Comparison of ENCODE assay signal across 9 mouse cellular contexts in the genomic region with DNA sequence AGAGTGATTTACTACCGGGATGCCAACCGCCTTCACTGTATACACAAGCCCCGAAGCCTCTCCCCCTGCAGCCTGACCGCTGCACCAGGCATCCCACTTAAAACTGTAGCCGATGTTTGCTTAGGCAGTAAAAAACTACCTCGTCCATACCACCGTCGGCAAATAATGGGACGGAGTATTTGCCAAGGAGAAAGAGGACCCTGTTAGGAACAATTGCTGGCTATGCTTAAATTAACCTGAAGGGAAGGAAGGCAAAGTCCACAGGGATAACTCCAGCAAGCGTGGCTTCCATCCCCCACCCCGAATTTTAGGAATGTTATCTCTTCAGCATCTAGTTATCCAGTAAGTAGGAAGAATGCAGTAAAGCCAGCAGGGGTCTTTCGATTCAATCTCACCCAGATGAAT. TPM values are rescaled to one million over a fixed set of nuclear protein-coding genes. Genes with fewer than 3 reads are reported as not detected.
DNase-seq lines count a peak whose midpoint lies in the region; ATAC-seq lines count a peak whose summit lies in the region.
"Had no signal": no experiment of that assay in that cellular context is flagged by ENCODE, and none has a peak within 500 bp of the region (broad histone marks: within the 10 kb centered on the region; RNA-seq: fewer than 3 reads in every experiment).

No protein-coding gene starts in this region.

- ATAC-seq in hindbrain, embryonic 13.5 days (ENCODE audit: low FRiP score), result no peak
- no peak for ATAC-seq in midbrain, embryonic 15.5 days (replicated peaks)
- no peak for ATAC-seq in erythroblast, adult 5-6 weeks (replicated peaks; ENCODE audit: low FRiP score, poor library complexity, severe bottlenecking)

- intact Hi-C loops in heart, postnatal 25 days (cut with DNase I), result loop anchor here (10.0 kb wide), 1 partner anchor 112 kb away; no protein-coding TSS in a partner anchor

- WGBS in heart, embryonic 10.5 days, result 6% methylated on average over 12 of the region's 12 CpGs
- 1% methylated on average over 12 of the region's 12 CpGs for WGBS in hindbrain, embryonic 13.5 days
- whole genome bisulfite sequencing in midbrain, embryonic 15.5 days, result 2% methylated on average over 12 of the region's 12 CpGs

- no peaks in the 10 kb centered on the region for H3K36me3 ChIP-seq in heart, embryonic 10.5 days
- H3K36me3 ChIP-seq in hindbrain, embryonic 13.5 days, result no peaks in the 10 kb centered on the region
- no peaks in the 10 kb centered on the region for H3K36me3 ChIP-seq in midbrain, embryonic 15.5 days (replicated peaks)

- no peaks in the 10 kb centered on the region for H3K9me3 ChIP-seq in heart, embryonic 10.5 days
- H3K9me3 ChIP-seq in hindbrain, embryonic 13.5 days, result no peaks in the 10 kb centered on the region
- no peaks in the 10 kb centered on the region for H3K9me3 ChIP-seq in midbrain, embryonic 15.5 days

- peak overlapping the region; percentile 35 for H3K4me3 ChIP-seq in heart, embryonic 10.5 days
- H3K4me3 ChIP-seq in hindbrain, embryonic 13.5 days, result peak overlapping the region; percentile 19
- peak overlapping the region; percentile 22 for H3K4me3 ChIP-seq in midbrain, embryonic 15.5 days

- no peak for DNase-seq in heart, embryonic 10.5 days (ENCODE audit: low spot score)
- DNase-seq in heart, postnatal 25 days (ENCODE audit: low spot score), result no peak
- peak; percentile 66 for DNase-seq in embryo, embryonic 10 days (ENCODE audit: low spot score)
- no peak for DNase-seq in c-Kit-positive CD71-positive TER-119-positive erythroid progenitor cells, embryonic 14.5 days (ENCODE audit: low spot score)
- no peak for DNase-seq in spleen, adult 18-20 months

- no peaks in the 10 kb centered on the region; the same call in 1 of the 2 replicates for H3K27me3 ChIP-seq in heart, embryonic 10.5 days (ENCODE audit: insufficient read depth, poor library complexity, severe bottlenecking)
- peaks cover 42% of the 10 kb centered on the region for H3K27me3 ChIP-seq in hindbrain, embryonic 13.5 days
- 0 out of 2 replicates have a peak, but pooled peaks cover 9% of the 10 kb centered on the region for H3K27me3 ChIP-seq in midbrain, embryonic 15.5 days (replicated peaks)

- H3K27ac ChIP-seq in heart, embryonic 10.5 days, result no peak overlapping the region
- peak overlapping the region; percentile 10; the same call in 1 of the 2 replicates for H3K27ac ChIP-seq in hindbrain, embryonic 13.5 days
- H3K27ac ChIP-seq in midbrain, embryonic 15.5 days, result no peak overlapping the region; the same call in 1 of the 2 replicates
- H3K27ac ChIP-seq: liver, embryonic 14.5 days had no signal

- peaks cover 22% of the 10 kb centered on the region for H3K4me1 ChIP-seq in heart, embryonic 10.5 days
- peaks cover 36% of the 10 kb centered on the region for H3K4me1 ChIP-seq in hindbrain, embryonic 13.5 days (replicated peaks)
- peaks cover 45% of the 10 kb centered on the region for H3K4me1 ChIP-seq in midbrain, embryonic 15.5 days

- peak overlapping the region; percentile 42 for H3K4me2 ChIP-seq in hindbrain, embryonic 13.5 days
- H3K4me2 ChIP-seq in midbrain, embryonic 15.5 days, result peak overlapping the region; percentile 89

- H3K9ac ChIP-seq in hindbrain, embryonic 13.5 days, result peak overlapping the region; percentile 40
- H3K9ac ChIP-seq in midbrain, embryonic 15.5 days, result 0 out of 2 replicates have a peak overlapping the region, but pooled peaks have one; percentile 10
- H3K9ac ChIP-seq: liver, embryonic 14.5 days had no signal

RNA-seq across cellular contexts. Expression of gene Sall4, which starts 5.3 kb away (rescaled TPM):
- 10.6 and 21.6 TPM in 2 replicates for polyA plus RNA-seq in heart, embryonic 10.5 days (2016; fragmentation: Nextera tagmentation; extraction: Ambion mirVana)
- total RNA-seq in heart, postnatal 25 days (2021), result 1 to 10 TPM; 2.3 to 2.4 TPM
- polyA plus RNA-seq in hindbrain, embryonic 13.5 days (2015; fragmentation: Nextera tagmentation; extraction: Ambion mirVana), result 0.91 and 1.1 TPM in 2 replicates
- polyA plus RNA-seq in midbrain, embryonic 15.5 days (2015; fragmentation: Nextera tagmentation; extraction: Ambion mirVana), result 1.2 and 1.3 TPM in 2 replicates
- total RNA-seq in erythroblast, adult 5-6 weeks (2015; ENCODE audit: low replicate concordance), result not detected in 2 replicates
- not detected in 2 replicates for total RNA-seq in erythroblast, adult 5-6 weeks (2017; ENCODE audit: low replicate concordance)

RNA-seq across cellular contexts. Expression of gene Atp9a, which starts 20.2 kb away (rescaled TPM):
- 8.9 and 11.8 TPM in 2 replicates for polyA plus RNA-seq in heart, embryonic 10.5 days (2016; fragmentation: Nextera tagmentation; extraction: Ambion mirVana)
- 10 to 100 TPM; 44.9 to 54.1 TPM for total RNA-seq in heart, postnatal 25 days (2021)
- polyA plus RNA-seq in hindbrain, embryonic 13.5 days (2015; fragmentation: Nextera tagmentation; extraction: Ambion mirVana), result 60.4 and 65.2 TPM in 2 replicates
- 155 and 179 TPM in 2 replicates for polyA plus RNA-seq in midbrain, embryonic 15.5 days (2015; fragmentation: Nextera tagmentation; extraction: Ambion mirVana)
- total RNA-seq in erythroblast, adult 5-6 weeks (2015; ENCODE audit: low replicate concordance), result not detected in 2 replicates
- total RNA-seq in erythroblast, adult 5-6 weeks (2017; ENCODE audit: low replicate concordance), result not detected in 2 replicates
